Mouse (Mus musculus) thymus, postnatal 14 days (tissue): ENCODE results near the gene Pltp.

Experiments
- DNase-seq: peaks from one replicate; pipeline ENCODE4 v3.0.0; 2021

Pltp gene

DNA sequence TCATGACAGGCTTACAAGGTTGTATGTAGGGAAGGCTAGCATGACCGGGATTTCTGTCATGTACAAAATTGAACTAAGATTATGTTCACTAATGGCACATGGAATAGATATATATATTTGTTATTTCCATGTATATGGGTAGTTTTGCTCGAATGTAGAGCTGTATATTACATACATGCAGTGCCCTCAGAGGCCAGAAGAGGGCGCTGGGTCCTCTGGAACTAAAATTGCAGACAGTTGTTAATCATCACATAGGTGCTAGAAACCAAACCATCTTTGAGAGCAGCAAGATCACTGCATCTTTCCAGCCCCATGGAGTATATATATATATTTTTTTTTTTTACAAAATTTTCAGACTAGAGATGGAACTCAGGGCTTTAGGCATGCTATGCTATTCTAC is 11.7 kb downstream of the Pltp start:
- DNase-seq, result no peak

DNA sequence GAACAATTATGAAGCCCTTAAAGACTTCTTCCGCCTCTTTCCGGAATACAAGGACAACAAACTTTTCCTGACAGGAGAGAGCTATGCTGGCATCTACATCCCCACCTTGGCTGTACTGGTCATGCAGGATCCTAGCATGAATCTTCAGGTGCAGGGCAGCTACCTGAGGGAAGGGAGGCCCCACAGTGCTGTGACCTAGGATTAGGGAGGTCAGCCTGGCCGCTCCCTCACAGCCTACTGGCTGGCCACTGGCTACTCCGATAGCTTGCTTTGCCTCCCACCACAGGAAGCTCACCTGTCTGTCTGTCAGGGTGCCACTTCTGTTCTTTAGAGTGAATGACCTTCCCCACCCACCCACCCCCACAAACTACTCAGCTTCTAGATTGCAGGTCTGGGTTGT is 22.3 kb downstream of the Pltp start:
- no peak for DNase-seq

DNA sequence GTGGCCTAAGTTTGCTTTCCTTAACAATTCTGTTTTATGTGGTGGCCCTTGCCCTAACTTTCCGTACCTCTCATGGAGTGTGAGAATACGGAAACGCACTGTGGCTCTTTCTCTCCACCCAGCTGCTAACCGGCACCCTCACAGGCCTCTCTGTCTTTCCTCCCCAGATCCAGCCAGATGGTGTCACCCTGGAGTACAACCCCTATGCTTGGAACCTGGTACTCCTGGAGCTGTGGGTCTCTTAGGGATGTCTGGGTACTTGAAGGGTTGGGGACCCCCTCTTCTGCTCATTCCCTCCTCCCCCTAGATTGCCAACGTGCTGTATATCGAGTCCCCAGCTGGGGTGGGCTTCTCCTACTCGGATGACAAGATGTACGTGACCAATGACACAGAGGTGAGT is 23.0 kb downstream of the Pltp start:
- DNase-seq, result peak; percentile 61

DNA sequence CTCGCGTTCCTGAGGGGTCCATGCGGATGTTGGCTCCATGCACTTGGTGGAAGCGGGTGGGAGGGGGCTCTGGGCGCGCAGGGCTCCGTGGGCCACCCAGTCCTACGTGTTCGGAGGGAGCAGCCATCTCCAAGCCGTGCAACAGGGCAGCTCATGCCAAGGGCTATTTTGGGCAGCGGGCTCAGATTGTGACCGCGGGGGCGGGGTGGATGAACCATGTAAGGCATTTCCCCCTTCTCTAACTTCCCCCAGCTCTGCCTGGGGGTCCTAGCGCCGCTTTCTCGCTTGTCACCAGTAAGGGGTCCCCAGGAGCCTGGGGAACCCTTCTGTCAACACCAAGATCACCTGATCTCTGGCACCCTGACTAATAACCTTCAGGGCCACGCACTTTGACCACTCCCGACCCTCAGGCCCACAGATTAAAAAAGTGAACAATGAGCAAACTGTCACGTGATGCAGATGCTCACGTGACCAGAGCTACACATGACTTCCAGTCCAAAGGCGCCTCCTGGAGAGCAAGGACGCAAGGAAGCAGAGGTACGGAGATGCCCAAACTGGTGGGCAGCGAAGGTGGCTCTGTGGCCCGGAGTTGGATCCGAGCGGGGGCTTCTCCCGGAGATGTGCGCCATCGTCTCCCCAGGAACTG is 24.1 kb downstream of the Pltp start, which contains the start of gene Neurl2:
Gene Neurl2, minus strand, starts transcription at position 143 of the 646 bp plus-strand sequence.
- DNase-seq, result peak; percentile 82

DNA sequence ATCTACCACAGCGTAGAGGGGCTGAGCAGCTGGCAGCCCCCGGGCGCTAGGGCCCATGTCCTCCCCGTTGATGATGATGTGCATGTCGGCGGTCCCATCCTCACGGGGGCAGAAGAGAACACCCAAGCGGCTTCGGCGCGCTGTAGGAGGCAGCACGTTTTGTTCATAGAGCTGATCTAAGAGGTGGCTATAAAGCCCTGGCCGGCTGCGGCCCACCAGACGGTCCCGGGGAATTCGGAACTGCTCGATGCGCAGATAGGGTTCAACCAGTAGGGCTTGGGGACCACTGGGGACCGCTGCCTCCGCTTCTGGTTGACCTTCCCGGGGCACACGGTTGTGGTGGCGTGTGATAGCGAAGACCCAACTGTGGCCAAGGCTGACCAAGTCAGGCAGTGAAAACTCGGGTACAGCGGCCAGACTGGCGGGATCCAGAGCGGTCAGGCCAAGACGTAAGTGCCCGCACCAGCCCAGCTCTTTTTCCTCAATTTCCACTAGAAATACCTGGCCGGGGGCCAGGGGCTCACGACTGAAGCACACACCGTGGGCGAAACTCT is 24.7 kb downstream of the Pltp start, which contains the start of gene Ctsa:
Gene Ctsa, plus strand, starts transcription at position 126 of the 554 bp plus-strand sequence.
- DNase-seq, result peak; percentile 86

DNA sequence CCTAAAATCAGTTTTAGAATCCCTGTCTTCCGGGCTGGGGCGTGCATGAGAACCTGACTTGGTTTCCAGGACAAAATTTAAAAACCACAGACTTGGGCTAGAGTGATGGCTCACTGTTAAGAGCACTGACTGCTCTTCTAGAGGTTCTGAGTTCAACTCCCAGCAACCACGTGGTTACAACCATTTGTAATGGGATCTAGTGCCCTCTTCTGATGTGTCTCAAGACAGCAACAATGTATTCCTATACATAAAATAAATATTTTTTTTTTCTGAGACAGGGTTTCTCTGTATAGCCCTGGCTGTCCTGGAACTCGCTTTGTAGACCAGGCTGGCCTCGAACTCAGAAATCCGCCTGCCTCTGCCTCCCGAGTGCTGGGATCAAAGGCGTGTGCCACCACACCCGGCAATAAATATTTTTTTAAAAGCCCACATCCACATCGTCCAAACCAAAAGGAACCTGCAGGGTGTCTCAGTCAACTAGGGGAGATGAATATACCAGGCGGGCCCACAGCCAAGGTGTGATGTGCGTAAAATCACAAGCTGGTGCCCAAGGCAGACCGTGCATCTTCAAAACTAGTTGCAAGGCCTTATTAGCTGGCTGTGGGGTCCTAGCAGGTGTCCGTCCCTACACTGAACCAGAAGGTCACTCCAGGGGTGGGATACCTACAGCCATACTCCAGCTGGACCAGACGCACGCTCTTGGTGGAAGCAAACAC is 25.3 kb downstream of the Pltp start:
- no peak for DNase-seq

DNA sequence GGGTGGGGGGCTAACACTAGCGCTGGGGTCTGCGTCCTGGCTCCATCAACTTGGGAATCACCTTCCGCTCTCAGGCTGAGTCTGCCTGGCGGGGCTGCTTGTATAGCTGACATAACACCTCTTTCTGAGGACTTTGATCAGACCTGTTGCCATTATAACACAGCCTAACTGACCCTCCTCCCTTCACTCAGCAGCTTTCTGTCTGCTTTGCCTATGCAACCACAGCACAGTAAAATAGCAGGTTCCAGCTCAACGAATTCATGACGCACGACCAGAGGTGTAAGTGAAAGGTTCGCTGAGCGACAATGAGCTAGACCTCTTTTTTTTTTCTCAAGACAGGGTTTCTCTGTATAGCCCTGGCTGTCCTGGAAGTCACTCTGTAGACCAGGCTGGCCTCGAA is 26.5 kb downstream of the Pltp start:
- DNase-seq, result no peak

DNA sequence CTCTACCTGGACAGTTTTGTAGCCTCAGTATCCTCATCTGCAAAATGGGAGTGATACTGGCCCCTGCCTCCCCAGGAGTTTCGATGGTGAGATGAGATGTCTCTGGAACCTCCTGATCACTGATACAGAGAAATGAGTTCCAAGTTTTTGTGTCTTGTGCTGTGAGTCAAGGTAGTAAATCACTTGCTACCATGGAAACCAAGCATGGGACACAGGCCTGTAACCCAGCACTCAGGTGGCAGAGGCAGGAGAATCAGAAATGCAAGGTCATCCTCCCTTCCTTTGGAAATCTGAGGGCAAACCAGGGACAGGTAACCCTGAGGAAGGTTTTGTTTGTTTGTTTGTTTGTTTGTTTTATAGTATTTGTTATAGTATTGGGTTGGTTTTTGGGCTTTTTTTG is 28.4 kb downstream of the Pltp start:
- no peak for DNase-seq

DNA sequence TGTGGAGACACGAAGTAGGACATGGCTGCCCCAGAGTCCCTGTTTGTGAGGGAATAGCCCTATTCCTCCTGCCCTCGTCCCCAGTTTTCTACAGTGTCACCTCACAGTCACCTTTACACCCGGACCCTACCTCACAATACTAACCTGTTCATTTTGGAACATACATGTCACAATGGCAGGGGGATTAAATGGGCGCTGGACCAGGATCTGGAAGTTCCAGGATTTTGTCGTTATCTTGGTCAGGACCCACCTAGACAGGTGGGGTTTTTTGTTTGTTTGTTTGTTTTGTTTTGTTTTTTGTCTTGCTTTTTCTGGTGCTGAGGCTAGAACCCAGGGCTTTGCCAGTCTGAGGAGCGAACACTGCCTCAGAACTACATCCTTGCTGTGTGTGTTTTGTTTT is 29.1 kb downstream of the Pltp start, which contains the start of gene Spata25:
Gene Spata25, minus strand, starts transcription at position 101 of the 400 bp plus-strand sequence.
- no peak for DNase-seq

DNA sequence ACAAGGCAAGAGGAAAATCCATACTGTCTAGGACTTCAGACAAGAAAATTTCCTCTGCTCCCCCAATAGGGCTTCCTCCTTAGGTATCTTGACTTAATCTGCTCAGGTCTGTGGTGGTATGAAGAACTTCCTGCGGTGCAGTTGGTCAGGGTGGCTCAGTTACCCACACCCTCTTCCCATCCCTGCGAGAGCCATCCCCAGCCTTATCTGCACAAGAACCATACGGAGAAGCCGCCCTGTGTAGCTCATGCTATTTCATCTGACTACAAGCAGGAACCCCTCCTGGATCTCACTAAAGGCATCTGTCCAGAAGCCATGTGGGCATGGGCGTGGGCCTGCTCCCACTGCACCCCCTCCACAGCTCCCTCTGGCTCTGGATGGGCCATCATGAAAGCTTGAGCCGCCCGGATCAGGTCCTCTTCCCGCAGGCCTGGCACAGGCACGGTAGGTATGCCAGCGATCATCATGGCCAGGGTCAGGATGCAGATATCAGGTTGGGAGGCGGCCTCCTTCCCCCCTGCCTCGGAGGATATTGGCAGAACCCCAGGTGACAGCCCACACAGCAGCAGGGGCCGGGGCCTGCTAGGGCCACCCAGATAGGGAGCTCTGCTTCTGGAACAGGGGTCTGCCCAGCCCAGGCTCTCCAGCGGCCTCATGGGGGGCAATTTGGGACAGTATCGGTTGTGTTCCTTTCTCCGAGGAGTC is 30.2 kb downstream of the Pltp start:
- no peak for DNase-seq

DNA sequence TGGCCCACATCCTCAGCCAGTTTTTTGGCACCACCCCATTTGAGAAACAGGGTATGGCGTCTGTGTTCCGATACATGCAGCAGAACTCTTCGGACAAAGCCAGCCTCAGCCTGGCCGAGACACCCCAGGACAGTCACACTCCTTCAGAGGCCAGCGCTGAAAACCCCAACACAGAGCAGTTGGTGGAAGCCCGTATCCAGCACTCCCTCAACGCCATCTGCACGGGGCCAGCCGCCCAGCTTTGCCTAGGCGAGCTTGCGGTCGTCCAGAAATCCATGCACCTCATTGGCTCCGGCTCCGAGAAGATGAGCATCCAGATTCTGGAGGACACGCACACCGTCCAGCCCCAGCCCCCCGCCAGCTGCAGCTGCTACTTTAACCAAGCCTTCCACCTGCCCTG is 32.0 kb downstream of the Pltp start:
- no peak for DNase-seq

DNA sequence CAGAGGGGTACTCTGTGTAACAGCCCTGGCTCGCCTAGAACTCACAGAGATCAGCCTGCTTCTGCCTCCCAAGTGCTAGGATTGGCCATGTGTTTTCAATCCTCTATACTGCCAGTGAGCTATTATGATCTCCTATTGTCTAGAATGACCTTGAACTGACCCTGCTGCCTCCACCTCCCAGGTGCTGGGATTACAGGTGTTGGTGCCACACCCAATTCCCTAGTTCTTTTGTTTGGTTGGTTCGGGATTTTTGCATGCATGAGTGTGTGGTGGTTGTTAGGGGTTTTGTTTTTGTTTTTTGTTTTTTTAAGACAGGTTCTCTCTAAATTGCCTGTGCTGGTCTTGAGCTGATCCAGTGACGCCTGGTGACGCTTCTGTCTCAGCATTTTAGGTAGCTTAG is 33.5 kb downstream of the Pltp start:
- no peak for DNase-seq

DNA sequence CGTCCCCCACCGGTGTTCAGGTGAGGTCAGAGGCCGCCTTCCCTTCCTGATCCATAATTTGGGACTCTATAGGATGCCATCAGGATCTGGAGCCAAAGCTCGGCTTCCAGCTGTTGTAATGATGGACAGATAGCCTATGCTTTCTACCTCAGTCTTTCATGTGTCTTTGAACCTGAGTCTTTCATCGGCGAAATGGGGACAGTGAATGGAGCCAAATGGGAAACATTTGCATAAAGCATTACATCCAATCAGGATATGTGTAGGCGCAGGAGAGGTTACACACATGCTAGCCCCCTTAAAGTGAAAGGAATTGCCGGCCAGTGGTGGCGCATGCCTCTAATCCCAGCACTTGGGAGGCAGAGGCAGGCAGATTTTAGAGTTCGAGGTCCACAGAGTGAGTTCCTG is 34.3 kb downstream of the Pltp start:
- DNase-seq, result peak; percentile 25

DNA sequence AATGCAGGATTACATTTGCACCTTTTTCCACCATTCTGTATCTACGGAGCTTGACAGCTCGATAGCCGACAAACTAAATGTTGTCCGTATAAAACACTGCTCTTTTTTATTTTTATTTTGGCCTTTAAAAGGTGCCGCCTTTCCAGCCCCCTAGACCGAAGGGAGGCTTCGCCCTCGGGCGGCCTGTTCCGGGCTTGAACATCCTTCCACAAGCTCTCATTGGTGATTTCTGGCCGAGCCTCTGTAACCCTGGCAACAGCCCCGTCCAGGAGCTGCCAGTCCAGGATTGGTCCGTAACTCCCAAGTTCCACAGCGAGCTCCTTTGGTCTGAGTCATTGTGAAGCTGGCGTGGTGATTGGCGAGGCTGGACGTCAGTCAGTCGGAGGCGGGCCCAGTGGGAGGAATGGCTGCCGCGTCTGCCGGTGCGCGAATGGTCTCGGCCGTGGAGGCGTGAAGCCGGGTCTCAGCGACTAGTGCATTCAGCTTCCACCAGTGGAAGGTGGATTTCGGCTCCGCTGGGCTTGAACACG is 34.8 kb downstream of the Pltp start, which contains the start of gene Zswim1:
Gene Zswim1, plus strand, starts transcription at position 51 of the 530 bp plus-strand sequence.
- peak; percentile 99 for DNase-seq

DNA sequence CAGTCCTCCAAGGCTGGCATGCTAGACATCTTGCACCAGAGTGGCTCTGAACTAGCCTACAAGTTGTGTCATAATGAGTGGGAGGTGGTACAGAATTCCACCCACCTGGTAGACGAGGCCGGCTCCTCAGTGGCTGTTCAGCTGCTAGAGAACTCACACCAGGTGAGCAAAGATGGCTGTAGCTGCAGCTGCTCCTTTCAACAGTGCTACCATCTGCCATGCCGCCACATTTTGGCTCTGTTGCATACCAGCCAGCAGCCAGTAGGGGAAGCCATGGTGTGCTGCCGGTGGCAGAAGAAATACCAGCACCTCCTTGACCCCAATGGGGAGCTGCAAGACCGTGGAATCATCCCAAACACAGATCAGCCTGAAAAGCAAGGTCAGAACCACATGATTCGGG is 36.5 kb downstream of the Pltp start:
- DNase-seq, result no peak

DNA sequence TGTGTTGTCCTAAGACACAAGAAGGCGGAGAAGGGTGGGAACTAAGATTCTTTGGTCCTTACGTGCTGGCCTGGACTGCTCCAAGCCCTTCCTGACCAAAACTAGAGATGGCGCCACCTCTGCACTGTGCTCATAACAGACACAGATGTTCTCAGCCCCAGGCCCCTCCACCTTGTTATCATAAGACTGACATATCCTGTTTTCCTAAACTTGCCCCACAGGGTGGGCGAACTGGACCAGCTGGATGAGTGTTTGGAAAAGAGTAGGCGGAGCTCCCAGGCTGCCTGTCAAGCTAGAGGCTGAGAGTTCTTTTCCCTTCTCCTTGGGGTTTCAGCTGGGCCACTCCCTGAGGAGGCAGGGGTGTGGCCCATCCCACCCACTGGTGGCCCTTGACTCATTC is 39.8 kb downstream of the Pltp start:
- no peak for DNase-seq

DNA sequence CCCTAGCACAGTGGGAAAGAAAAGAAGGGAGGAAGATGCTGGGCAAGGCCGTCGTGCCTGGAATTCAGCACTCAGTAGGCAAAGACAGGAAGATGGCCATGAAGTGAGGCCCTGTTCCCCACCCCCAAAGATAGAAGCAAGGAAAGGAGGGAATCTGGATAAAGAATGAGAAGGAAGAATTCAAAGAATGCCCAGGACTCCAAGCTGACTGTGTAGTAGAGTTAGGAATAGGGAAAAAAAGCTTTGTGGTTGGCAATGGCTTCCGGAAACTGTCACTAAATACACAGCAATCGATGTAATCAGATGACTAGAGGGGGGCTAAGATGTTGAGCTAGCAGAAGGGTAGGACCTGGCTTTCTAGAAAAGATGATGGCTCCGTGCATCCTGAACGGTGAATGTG is 40.3 kb downstream of the Pltp start:
- no peak for DNase-seq

DNA sequence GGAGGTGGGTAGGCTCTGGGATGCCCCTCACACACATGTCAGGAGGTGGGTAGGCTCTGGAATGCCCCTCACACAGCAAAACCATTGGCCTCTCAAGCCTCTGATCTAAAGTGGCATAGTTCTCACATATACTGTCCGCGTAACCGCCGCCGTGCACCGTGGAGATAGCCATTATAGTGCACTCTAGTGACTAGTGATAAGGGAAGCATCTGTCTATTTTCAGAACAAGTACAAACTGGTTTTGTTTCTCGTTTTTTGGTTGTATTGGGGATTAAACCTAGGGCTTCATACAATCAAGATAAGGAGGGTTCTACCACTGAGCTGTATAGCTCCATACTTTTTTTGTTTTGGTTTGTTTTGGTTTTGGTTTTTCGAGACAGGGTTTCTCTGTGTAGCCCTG is 41.7 kb downstream of the Pltp start:
- no peak for DNase-seq

DNA sequence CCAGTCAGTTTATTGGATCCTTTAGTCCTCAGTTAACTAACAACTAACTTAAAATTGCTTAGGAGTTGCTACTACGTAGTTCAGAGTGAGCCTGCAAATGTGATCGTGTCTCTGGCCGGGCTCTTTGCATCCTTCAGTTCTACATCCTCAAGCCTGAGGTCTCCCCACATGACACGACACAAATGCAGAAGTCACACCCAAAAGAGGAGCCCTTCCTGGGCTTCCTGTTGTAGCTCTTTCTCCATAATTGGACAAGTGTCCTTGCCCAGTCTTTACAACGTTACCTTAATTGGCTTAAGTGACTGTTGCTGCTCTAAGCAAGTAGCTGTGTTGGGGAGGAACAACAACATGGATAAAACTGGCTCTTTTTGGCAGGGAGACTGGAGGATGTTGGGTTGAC is 42.2 kb downstream of the Pltp start:
- DNase-seq, result no peak

DNA sequence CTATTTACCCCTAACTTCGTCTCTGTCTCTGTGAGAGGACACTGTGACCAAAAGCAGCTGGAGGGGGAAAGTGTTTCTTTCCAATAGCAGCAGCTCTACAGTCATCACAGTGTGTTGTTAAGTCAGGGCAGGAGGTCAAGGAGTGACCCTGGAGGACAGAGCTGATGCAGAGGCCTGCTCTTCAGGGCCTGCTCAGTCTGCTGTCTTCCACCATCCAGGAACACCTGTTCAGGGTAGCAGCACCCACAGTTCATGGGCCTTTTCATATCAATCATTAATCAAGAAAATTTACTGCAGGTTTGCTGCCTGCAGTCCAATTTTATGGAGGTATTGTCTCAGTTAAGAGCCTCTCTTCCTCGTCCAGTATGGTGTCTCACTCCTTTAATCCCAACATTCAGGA is 44.0 kb downstream of the Pltp start:
- DNase-seq, result no peak

DNA sequence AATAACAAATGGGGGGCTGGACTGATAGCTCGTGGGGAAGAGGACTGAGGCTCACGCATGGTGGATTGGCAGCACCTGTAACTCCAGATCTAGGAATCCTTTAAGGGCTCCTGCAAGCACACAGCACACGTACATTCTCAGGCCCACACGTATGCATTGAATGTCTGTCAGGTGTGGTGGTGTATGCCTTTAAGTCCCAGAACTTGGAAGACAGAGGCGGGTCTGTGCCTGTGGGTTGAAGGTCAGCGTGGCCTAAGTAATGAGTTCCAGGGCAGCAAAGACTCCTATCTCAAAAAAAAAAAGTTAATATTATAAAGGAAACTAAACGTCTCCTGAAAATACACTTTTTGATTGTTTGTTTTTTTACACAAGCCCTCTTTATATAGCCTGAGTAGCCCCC is 50.9 kb downstream of the Pltp start:
- no peak for DNase-seq

DNA sequence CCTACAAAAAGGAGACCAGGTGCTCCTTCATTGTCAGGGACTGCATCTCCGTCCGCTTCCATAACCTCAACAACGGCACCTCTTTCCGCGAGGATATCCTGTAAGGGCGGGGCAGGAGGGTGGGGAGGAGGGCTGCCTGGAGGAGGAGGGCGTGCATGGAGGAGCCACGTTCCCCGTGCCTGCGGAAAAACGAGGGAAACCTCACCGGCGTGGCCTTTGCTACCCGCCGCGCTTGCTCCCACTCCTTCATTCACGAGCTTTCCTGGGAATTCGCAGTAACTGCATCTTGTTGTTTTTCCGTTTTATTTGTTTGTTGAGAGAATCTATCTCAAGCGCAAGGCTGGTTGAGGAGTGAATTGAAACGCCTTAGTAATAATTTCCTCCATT is 52.2 kb downstream of the Pltp start:
- DNase-seq, result no peak
